Mouse (Mus musculus) cerebellum, adult 9-11 months (tissue): ENCODE measurements around the gene Crim1.

Experiments used
- DNase-seq: peaks from one replicate; pipeline ENCODE4 v3.0.0; 2022

Crim1 gene

GRCm38 (mm10) chr17:78387665-78388064 lies 187.6 kb downstream of the Crim1 start:
- no peak for DNase-seq

DNA sequence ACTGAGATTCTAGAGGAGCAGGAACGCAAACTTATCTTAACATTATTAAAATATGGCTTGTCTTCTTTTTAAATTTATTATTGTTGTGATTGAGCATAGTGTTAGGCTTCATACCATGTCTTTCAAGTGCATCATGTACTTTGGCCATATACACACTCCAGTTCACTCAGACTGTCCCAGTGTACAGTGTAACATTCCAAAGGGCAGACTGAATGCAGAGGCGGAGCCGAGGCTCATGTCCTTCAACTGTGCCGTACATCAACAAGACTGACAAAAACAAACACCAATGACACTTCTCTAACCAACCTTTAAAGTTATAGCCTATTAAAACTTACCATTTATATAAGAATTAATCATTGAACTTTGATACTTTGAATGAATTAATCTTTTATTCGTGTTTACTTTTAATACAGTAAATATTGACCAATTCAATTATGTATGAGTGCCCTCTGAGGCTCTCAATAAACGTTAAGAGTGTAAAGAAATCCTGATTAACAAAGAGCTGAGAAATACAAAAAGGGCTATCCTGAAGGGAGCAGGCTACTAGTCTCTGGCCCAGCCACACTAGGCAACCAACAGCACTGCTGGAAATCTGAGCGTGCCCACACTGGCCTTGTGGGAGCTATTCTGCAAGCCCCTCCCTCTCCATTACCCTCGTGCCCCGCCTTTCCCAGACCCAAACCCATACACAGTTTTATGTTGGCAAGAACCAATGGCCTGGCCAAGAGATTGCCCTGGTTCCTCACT lies 188.2 kb downstream of the Crim1 start:
- DNase-seq: no peak

- DNase-seq: no peak
Observed at GRCm38 (mm10) chr17:78389573-78389972, 189.5 kb downstream of the Crim1 start.

DNA sequence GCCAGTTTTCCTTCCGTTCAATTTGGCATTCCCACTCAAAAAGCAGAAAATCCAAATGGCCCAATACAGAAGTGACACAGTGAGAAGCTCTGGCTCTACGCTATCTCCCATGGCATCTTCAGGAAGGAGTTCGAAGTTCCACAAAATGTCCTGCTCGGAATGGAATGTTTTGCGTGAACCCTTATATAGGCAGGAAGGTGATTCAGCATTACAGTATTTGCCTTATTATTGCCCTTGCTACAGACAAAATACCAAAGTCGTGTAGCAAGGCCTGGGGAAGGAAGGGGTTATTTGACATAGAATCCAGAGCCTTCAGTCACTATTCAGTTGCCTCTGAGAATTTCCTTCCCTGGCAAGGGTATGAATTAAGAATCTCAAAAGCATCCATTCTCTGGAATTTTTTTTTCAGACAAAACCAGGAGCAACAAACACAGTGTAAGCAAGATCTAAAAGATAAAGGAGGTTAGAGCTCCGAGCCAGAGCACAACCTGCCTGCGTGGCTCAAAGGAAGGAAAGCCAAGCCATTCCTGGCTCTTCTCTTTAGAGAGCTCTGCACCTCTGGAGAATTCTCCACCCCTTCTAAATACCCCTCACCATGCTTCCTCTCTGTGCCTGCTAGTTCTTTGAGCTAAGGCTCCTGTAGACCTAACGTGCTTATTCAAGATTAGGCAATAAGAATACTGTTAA lies 192.5 kb downstream of the Crim1 start:
- no peak for DNase-seq

- no peak for DNase-seq
Observed at GRCm38 (mm10) chr17:78400130-78400840, 200.2 kb downstream of the Crim1 start.

DNA sequence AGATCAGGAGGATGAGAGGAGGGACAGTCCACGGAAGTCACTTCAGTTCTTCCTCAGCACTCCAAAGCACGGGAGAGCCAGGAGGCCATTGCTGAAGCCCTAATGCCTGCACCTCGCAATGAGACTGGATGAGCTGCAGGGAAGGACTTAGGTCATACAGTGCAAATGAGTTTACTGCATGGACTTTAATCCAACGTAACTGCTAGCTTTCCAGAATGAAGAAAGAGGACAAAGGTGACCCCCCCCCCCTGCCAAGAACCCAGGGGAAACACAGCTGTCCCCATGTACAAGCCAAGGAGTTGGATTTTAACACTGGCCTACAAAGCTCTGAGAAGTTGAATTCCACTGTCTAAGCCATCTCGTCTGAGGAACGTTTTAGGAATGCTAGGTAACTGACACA lies 201.3 kb downstream of the Crim1 start:
- no peak for DNase-seq

- peak; percentile 87 for DNase-seq
Observed at GRCm38 (mm10) chr17:78401713-78402112, 201.7 kb downstream of the Crim1 start.

DNA sequence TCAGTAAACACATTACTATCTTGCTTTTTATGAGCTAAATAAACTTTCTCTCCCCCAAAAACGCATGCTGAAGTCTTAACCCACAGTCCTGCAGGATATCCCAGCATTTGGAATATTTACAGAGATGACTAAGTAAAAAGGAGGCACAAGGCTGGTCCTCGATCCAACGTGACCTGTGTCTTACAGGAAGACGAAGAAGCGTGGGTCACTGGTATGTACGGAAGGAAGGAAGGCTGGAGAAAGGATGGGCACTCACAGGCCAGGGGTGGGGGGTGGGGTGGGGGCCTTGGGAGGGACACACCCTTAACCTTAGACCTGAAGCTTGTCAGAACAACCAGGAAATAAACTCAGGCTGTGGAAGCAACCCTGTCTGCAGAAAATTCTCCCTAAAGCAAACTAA lies 202.1 kb downstream of the Crim1 start:
- DNase-seq: no peak

GRCm38 (mm10) chr17:78403229-78403628 lies 203.2 kb downstream of the Crim1 start:
- no peak for DNase-seq

DNA sequence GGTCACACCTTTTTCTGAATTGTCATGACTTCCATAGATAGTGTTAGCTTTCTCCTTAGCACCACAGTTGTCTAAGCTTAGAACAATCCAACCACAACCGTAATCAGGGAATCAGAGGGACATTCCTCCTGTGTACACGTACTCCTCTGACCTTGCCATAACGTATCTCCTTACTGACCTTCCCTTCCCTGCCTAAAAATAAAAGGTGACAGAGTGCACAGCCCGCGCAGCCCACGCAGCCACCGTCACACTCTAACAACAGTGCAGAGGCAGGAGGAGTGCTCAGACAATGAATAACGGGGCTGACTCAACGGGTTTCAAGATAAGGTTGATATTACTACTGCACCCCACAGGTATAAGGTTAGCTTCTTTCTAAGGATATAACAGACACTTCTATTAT lies 203.8 kb downstream of the Crim1 start:
- DNase-seq: no peak

GRCm38 (mm10) chr17:78405336-78405735 lies 205.3 kb downstream of the Crim1 start:
- DNase-seq: peak; percentile 96

GRCm38 (mm10) chr17:78406854-78407253 lies 206.8 kb downstream of the Crim1 start:
- DNase-seq: no peak

- no peak for DNase-seq
Observed at GRCm38 (mm10) chr17:78407581-78407980, 207.5 kb downstream of the Crim1 start.

- no peak for DNase-seq
Observed at GRCm38 (mm10) chr17:78408386-78408785, 208.3 kb downstream of the Crim1 start.

DNA sequence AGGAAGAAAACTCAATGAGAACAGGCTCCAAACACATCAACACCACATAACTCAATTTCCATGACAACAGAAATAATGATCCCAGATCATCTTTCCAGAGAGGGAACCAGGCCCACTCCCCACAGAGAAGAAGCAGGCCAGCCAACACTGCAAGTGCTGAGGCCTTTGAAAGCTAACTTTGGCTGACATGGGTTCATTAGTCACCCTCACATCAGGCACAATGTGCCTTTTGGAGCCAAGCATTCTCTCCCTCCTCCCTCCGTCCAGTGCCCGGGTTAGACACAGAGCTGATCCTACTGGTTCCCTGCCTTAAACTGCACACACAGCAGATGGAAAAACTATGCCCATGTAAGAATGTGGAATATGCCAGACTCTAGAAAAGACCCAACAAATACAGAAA lies 209.9 kb downstream of the Crim1 start:
- DNase-seq: no peak

DNA sequence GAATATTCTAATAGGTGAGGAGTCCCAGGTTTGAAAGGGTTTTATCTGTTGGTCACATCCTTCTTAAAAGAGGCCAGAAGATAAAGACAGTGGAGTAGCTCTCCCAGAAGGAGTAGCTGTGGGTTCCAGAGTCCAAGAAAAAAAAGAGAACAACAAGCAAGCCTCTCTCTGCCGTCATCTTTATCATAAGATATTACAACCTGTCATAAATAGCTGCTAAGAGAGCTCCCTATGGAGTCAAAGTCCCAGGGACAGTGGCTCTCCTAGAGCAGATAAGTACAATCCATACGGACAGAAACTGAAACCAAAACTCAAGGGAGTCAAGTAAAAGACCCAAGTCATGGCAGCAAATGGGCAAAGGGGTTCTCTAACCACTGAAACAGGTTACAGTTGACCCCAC lies 215.2 kb downstream of the Crim1 start:
- no peak for DNase-seq

GRCm38 (mm10) chr17:78417381-78418281 lies 217.6 kb downstream of the Crim1 start, which contains the start of gene Fez2:
Gene Fez2, minus strand, starts transcription at chr17:78418152.
- peak; percentile 91 for DNase-seq

DNA sequence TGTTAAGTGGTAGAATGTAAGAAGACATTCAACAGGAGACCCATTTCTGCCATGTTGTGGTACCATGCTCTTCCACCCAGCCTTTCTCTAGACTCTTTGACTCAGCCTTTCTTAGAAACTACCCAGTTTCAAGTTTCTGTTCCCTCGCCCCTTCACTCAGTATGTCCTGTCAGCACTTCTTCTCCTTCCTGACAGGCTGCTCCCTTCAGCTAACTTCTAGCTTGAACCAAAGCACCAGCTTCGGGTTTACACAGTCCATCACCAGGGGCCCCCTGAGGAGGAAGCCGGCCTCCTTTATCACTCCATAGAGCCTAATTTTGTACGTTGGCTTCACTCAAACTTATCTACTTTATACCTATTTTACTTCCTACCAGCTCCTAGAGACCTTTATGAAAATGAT lies 219.2 kb downstream of the Crim1 start:
- no peak for DNase-seq

DNA sequence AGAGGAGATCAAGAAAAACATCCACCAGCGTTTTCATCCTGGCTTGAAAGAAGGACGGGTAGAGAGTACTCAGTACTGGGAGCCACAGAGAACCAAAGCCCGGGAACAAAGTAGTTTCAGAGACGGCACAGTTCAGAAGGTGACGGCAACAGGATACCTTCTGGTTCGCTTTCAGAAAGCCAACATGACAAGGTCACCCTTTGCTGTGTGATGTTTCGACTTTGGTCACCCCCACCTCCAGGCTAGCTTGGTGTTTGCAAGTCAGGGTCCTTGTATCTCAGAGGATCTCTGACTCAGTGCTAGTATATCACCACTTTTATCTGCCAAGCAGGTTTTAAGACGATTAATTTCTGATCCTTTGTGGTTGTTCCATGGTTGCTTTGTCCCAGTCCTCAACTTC lies 225.0 kb downstream of the Crim1 start:
- DNase-seq: no peak
